9 mouse cellular contexts compared by ENCODE assay signal in the genomic region with DNA sequence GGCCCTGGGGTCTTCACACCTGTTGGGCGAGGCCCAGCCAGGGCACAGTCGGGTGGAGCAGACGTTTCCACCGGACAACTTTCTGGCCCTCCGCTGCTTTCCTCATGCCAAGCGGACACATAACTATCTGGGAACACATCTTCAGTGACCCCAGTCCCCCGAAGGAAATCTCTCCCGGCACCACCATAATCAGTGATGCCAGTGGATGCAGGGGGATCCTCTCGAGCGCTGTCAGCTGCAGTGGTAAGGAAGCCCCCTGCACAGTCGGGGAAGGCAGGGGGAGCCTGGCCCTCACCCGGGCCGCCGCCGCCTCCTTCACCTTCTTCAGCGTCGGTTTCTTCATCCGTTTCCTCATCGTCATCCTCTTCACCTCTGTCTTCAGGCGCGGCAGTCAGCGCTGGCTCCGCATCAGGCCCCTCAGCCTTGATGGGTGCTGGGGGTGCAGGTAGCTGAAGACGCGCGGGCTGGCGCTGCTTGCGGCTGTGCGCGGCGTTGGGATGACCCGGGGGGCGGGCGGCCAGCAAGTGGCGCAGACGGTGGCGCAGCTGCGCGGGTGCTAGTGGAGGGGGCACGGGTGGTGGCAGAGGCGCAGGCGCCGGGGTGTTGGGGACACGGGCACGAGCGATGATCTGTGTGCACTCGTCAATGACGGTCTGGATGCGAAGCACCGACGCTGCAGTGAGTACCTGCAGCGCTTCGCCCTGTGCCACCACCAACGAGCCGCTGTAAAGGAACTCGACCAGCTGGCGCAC. TPM values are rescaled to one million over a fixed set of nuclear protein-coding genes. Genes with fewer than 3 reads are reported as not detected.
A peak's percentile ranks its signal among the peaks of the same experiment; 100 is the strongest.
DNase-seq lines count a peak whose midpoint lies in the region; ATAC-seq lines count a peak whose summit lies in the region.
"Had no signal": no experiment of that assay in that cellular context is flagged by ENCODE, and none has a peak within 500 bp of the region (broad histone marks: within the 10 kb centered on the region; RNA-seq: fewer than 3 reads in every experiment).

No protein-coding gene starts in this region.

- peak overlapping the region; percentile 94 for H3K9ac ChIP-seq in kidney, embryonic 16.5 days (replicated peaks; ENCODE audit: low read length)
- peak overlapping the region; percentile 16; the same call in 1 of the 2 replicates for H3K9ac ChIP-seq in forebrain, embryonic 16.5 days (replicated peaks; ENCODE audit: low read depth, low read length)
- H3K9ac ChIP-seq in midbrain, embryonic 12.5 days (replicated peaks): peak overlapping the region; percentile 41; the same call in 1 of the 2 replicates

- H3K36me3 ChIP-seq in kidney, embryonic 16.5 days (ENCODE audit: insufficient read depth, low read length): peaks cover 28% of the 10 kb centered on the region
- H3K36me3 ChIP-seq in embryonic facial prominence, embryonic 10.5 days (replicated peaks): peaks cover 38% of the 10 kb centered on the region
- peaks cover 4% of the 10 kb centered on the region; the same call in 1 of the 2 replicates for H3K36me3 ChIP-seq in forebrain, embryonic 16.5 days (ENCODE audit: control insufficient read depth, insufficient read depth)
- peaks cover 33% of the 10 kb centered on the region for H3K36me3 ChIP-seq in midbrain, embryonic 12.5 days

- H3K27me3 ChIP-seq in kidney, embryonic 16.5 days (ENCODE audit: insufficient read depth, low read length): no peaks in the 10 kb centered on the region
- peaks cover 27% of the 10 kb centered on the region for H3K27me3 ChIP-seq in embryonic facial prominence, embryonic 10.5 days (replicated peaks; ENCODE audit: low read depth, poor library complexity, severe bottlenecking)
- no peaks in the 10 kb centered on the region for H3K27me3 ChIP-seq in forebrain, embryonic 16.5 days (replicated peaks; ENCODE audit: control insufficient read depth, insufficient read depth, low read length)
- H3K27me3 ChIP-seq in midbrain, embryonic 12.5 days: peaks cover 21% of the 10 kb centered on the region
- H3K27me3 ChIP-seq: Patski had no signal

- no peak for DNase-seq in kidney, adult 18-20 months
- no peak for DNase-seq in embryonic facial prominence, embryonic 10.5 days (ENCODE audit: low spot score)
- DNase-seq in adipocyte (ENCODE audit: low spot score): no peak
- no peak for DNase-seq in left cerebral cortex, postnatal 25 days (ENCODE audit: low spot score in 2 of 2)
- DNase-seq: gastrocnemius, postnatal 25 days had no signal

- H3K4me1 ChIP-seq in kidney, embryonic 16.5 days (ENCODE audit: insufficient read depth, low read length): peaks cover 31% of the 10 kb centered on the region
- H3K4me1 ChIP-seq in embryonic facial prominence, embryonic 10.5 days: peaks cover 27% of the 10 kb centered on the region
- peaks cover 21% of the 10 kb centered on the region for H3K4me1 ChIP-seq in forebrain, embryonic 16.5 days (replicated peaks; ENCODE audit: control insufficient read depth, insufficient read depth, low read length)
- H3K4me1 ChIP-seq in midbrain, embryonic 12.5 days: peaks cover 28% of the 10 kb centered on the region

- peak overlapping the region; percentile 27 for H3K4me3 ChIP-seq in kidney, embryonic 16.5 days (ENCODE audit: low read length)
- H3K4me3 ChIP-seq in embryonic facial prominence, embryonic 10.5 days: peak overlapping the region; percentile 44
- H3K4me3 ChIP-seq in forebrain, embryonic 16.5 days (replicated peaks; ENCODE audit: low read length): no peak overlapping the region
- peak overlapping the region; percentile 22 for H3K4me3 ChIP-seq in midbrain, embryonic 12.5 days

- H3K27ac ChIP-seq in kidney, embryonic 16.5 days (ENCODE audit: low read length): no peak overlapping the region
- H3K27ac ChIP-seq in embryonic facial prominence, embryonic 10.5 days (replicated peaks): no peak overlapping the region
- no peak overlapping the region for H3K27ac ChIP-seq in forebrain, embryonic 16.5 days (ENCODE audit: low read length)
- no peak overlapping the region for H3K27ac ChIP-seq in midbrain, embryonic 12.5 days (replicated peaks)

- 38% methylated on average over 53 of the region's 57 CpGs for WGBS in kidney, embryonic 16.5 days
- 39% methylated on average over 57 of the region's 57 CpGs for WGBS in embryonic facial prominence, embryonic 10.5 days
- WGBS in forebrain, embryonic 16.5 days: 43% methylated on average over 57 of the region's 57 CpGs
- 35% methylated on average over 57 of the region's 57 CpGs for WGBS in midbrain, embryonic 12.5 days

- no peak for ATAC-seq in kidney, embryonic 16.5 days (ENCODE audit: low FRiP score, low TSS enrichment)
- no peak for ATAC-seq in forebrain, embryonic 16.5 days
- ATAC-seq in midbrain, embryonic 12.5 days (ENCODE audit: low FRiP score, low read depth): no peak
- ATAC-seq: Patski had no signal

- H3K9me3 ChIP-seq in kidney, embryonic 16.5 days (ENCODE audit: low read length): no peaks in the 10 kb centered on the region
- H3K9me3 ChIP-seq in embryonic facial prominence, embryonic 10.5 days: peaks cover 5% of the 10 kb centered on the region; the same call in 1 of the 2 replicates
- no peaks in the 10 kb centered on the region for H3K9me3 ChIP-seq in forebrain, embryonic 16.5 days (ENCODE audit: control insufficient read depth, low read length)
- no peaks in the 10 kb centered on the region for H3K9me3 ChIP-seq in midbrain, embryonic 12.5 days

- intact Hi-C loops in left cerebral cortex, postnatal 25 days (cut with DNase I): loop anchor here (2.0 to 5.0 kb wide), 3 partner anchors 17 to 85 kb away; a partner anchor contains a TSS

- peak overlapping the region; percentile 41 for H3K4me2 ChIP-seq in kidney, embryonic 16.5 days (replicated peaks; ENCODE audit: low read depth, low read length)
- H3K4me2 ChIP-seq in forebrain, embryonic 16.5 days (ENCODE audit: low read length): no peak overlapping the region
- H3K4me2 ChIP-seq in midbrain, embryonic 12.5 days (replicated peaks): peak overlapping the region; percentile 34

RNA-seq across cellular contexts. Expression of a gene that starts 2.3 kb away (rescaled TPM):
- 28.3 and 29.2 TPM in 2 replicates for polyA plus RNA-seq in kidney, embryonic 16.5 days (2015; fragmentation: Nextera tagmentation; extraction: Ambion mirVana)
- 27.2 and 28.4 TPM in 2 replicates for polyA plus RNA-seq in embryonic facial prominence, embryonic 10.5 days (2016; fragmentation: Nextera tagmentation; extraction: Ambion mirVana)
- polyA plus RNA-seq in forebrain, embryonic 16.5 days (2015; fragmentation: Nextera tagmentation; extraction: Ambion mirVana): 43.0 and 44.1 TPM in 2 replicates
- 36.6 and 37.1 TPM in 2 replicates for polyA plus RNA-seq in midbrain, embryonic 12.5 days (2016; fragmentation: Nextera tagmentation; extraction: Ambion mirVana)
- total RNA-seq in left cerebral cortex, postnatal 25 days (2021): 10 to 100 TPM; 34.4 to 37.1 TPM

RNA-seq across cellular contexts. Expression of a gene that starts 8.6 kb away (rescaled TPM):
- 245 TPM in 2 replicates for polyA plus RNA-seq in kidney, embryonic 16.5 days (2015; fragmentation: Nextera tagmentation; extraction: Ambion mirVana)
- 452 and 468 TPM in 2 replicates for polyA plus RNA-seq in embryonic facial prominence, embryonic 10.5 days (2016; fragmentation: Nextera tagmentation; extraction: Ambion mirVana)
- 230 and 237 TPM in 2 replicates for polyA plus RNA-seq in forebrain, embryonic 16.5 days (2015; fragmentation: Nextera tagmentation; extraction: Ambion mirVana)
- 376 and 420 TPM in 2 replicates for polyA plus RNA-seq in midbrain, embryonic 12.5 days (2016; fragmentation: Nextera tagmentation; extraction: Ambion mirVana)
- total RNA-seq in left cerebral cortex, postnatal 25 days (2021): 100 to 1,000 TPM; 210 to 221 TPM

RNA-seq across cellular contexts. Expression of a gene that starts 9.5 kb away (rescaled TPM):
- 0.11 and 0.40 TPM in 2 replicates for polyA plus RNA-seq in kidney, embryonic 16.5 days (2015; fragmentation: Nextera tagmentation; extraction: Ambion mirVana)
- polyA plus RNA-seq in embryonic facial prominence, embryonic 10.5 days (2016; fragmentation: Nextera tagmentation; extraction: Ambion mirVana): not detected in 2 replicates
- 0.21 and 0.75 TPM in 2 replicates for polyA plus RNA-seq in forebrain, embryonic 16.5 days (2015; fragmentation: Nextera tagmentation; extraction: Ambion mirVana)
- 0.13 TPM in 1 of 2 replicates, not detected in the other for polyA plus RNA-seq in midbrain, embryonic 12.5 days (2016; fragmentation: Nextera tagmentation; extraction: Ambion mirVana)
- not detected for total RNA-seq in left cerebral cortex, postnatal 25 days (2021)
- total RNA-seq: gastrocnemius, postnatal 25 days had no signal

RNA-seq across cellular contexts. Expression of a gene that starts 27.1 kb away (rescaled TPM):
- polyA plus RNA-seq in kidney, embryonic 16.5 days (2015; fragmentation: Nextera tagmentation; extraction: Ambion mirVana): 159 and 162 TPM in 2 replicates
- 89.1 and 93.0 TPM in 2 replicates for polyA plus RNA-seq in embryonic facial prominence, embryonic 10.5 days (2016; fragmentation: Nextera tagmentation; extraction: Ambion mirVana)
- polyA plus RNA-seq in forebrain, embryonic 16.5 days (2015; fragmentation: Nextera tagmentation; extraction: Ambion mirVana): 170 and 175 TPM in 2 replicates
- 139 and 150 TPM in 2 replicates for polyA plus RNA-seq in midbrain, embryonic 12.5 days (2016; fragmentation: Nextera tagmentation; extraction: Ambion mirVana)
- total RNA-seq in left cerebral cortex, postnatal 25 days (2021): 100 to 1,000 TPM; 127 to 131 TPM

RNA-seq across cellular contexts. Expression of a gene that starts 29.9 kb away (rescaled TPM):
- polyA plus RNA-seq in kidney, embryonic 16.5 days (2015; fragmentation: Nextera tagmentation; extraction: Ambion mirVana): 12.4 and 14.4 TPM in 2 replicates
- polyA plus RNA-seq in embryonic facial prominence, embryonic 10.5 days (2016; fragmentation: Nextera tagmentation; extraction: Ambion mirVana): 15.1 and 15.7 TPM in 2 replicates
- polyA plus RNA-seq in forebrain, embryonic 16.5 days (2015; fragmentation: Nextera tagmentation; extraction: Ambion mirVana): 11.8 and 13.0 TPM in 2 replicates
- 18.1 and 18.7 TPM in 2 replicates for polyA plus RNA-seq in midbrain, embryonic 12.5 days (2016; fragmentation: Nextera tagmentation; extraction: Ambion mirVana)
- 1 to 10 TPM; 7.6 to 9.0 TPM for total RNA-seq in left cerebral cortex, postnatal 25 days (2021)

Comparison
In these comparisons a context has a peak if more than half of its experiments do, and no peak if none do; other contexts are left out.
1. H3K9ac ChIP-seq: peak in every context shown above with its lines; median percentile 94 in kidney, embryonic 16.5 days; 41 in midbrain, embryonic 12.5 days; 16 in forebrain, embryonic 16.5 days.